Mouse (Mus musculus) right cerebral cortex, postnatal 4 days (tissue): ENCODE measurements around the gene Plpp2.
A peak's percentile ranks its signal among the peaks of the same experiment; 100 is the strongest.

ENCODE experiments used
- DNase-seq: peaks from one replicate; pipeline ENCODE4 v3.0.0-alpha.2; 2022

Plpp2 gene

DNA sequence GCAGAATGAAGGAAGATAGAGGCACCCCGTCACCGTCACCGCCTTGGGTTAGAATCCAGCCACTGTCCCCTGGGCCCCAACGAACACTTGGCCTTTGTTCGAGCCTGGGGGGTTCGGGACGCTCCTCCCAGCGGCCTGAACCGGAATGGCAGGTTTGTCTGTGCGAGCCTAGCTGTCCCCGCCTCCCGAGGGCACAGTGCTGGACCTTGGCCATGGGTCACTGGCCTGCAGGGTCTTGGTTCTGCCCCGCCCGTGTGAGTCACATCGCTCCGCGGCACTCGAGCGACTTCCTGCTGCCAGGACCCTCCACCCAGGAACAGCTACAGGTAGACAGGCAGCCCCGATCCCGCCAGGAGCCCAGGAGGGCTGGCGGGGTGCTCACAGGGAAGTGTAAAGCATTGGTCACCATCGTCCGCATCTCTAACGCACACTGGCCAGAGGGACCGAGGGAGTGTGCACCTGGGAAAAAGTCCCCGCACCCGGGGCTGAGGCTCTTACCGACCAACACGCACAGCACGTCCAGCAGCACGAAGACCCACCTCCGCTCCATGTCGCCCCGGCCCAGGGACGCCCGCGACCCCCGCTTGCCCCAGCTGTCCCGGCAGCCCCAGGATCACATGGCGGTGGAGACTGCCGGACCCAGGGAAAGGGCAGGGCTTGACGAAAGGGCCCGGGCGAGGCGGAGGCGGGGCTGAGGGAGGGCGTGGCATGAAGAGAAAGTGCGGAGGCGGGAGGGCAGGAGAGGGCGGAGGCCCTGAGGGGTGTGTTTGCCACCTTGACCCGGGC lies at the start of gene Plpp2:
Gene Plpp2, minus strand, starts transcription at position 671 of the 786 bp plus-strand sequence.
- peak; percentile 48 for DNase-seq

DNA sequence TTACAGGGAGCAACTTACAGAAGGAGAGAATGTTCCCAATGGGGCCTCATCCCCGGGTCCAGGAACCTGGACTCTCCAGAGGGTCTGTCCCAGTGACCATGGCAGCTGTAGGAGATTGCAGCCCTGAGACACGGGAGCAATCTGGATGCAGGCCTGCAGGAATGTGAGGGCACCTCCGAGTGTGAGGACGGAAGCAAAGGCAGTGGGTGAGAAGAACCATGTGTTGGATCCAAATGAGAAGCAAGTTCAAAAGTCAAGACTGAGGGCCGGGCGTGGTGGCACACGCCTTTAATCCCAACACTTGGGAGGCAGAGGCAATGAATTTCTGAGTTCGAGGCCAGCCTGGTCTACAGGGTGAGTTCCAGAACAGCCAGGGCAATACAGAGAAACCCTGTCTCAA lies 47.9 kb upstream of the Plpp2 start:
- DNase-seq: no peak

DNA sequence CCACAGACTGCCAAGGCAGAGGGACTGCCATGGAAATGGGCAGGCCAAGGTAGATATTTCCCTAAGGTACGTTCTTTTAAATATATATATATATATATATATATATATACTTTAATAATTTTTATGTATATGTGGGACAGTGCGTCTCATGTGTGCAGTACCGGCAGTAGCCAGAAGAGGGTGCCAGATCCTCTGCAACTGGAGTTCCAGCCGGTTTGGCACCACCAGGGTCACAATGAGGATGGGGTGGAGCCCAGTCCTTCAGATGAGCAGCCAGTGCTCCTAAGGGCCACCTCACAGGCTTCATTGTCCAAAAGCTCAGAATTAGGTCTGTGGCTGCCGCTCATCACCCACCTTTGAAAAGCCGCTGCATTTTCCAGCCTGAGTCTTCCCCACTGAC lies 47.2 kb upstream of the Plpp2 start:
- peak; percentile 85 for DNase-seq

DNA sequence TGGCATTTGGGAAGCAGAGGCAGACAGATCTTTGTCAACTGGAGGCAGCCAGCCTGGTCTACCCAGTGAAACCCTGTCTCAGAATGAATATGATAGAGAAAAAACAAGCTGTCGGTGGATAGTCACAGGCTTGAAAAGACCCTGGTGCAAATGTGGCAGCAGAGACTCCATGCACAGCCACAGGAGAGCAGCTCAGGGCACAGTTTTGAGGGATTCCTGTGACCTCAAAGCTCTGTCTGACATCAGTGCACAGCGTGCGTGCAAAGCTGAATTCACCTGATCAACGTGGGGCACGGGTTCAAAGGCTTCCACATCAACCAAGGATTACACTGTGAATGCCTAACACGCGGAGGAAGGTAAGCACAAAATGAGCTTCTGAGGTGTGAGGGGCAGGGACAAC lies 46.8 kb upstream of the Plpp2 start:
- no peak for DNase-seq

DNA sequence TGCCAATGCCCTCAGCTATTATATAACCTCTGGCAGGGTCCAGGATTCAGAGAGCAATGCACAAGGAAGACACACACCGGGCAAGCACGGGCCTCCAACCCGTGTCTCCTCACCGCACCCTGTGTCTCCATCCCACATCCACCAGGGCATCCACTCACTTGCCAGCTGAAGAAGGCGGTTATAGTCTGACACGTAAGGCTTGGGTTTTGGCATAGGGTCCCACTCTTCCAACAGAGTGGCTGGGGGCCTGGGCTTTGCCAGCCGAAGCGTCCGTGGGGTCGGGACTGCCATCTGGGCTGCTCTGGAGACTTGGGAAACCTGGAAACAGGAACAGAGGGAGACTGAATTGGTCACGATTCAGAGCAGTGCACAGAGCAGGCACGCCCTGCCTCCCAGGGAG lies 46.2 kb upstream of the Plpp2 start:
- DNase-seq: no peak

DNA sequence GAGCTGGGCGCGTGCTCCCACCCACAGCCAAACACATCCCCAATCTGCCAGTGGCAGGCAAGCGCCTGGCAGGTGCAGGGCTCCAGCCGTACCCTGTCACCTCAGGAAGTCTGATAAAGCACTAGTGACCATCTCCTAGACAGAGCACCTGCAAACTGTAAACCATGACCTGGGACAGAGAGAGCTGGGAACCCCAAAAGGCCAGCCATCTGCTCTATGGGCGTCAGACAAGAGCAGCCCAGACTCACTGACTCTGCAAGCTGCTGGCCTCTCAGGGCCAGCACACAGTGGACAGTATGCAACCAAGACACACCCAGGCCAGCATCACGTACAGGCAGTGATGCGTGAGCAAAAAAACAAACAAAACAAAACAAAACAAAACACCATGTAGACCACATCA lies 45.3 kb upstream of the Plpp2 start:
- no peak for DNase-seq

DNA sequence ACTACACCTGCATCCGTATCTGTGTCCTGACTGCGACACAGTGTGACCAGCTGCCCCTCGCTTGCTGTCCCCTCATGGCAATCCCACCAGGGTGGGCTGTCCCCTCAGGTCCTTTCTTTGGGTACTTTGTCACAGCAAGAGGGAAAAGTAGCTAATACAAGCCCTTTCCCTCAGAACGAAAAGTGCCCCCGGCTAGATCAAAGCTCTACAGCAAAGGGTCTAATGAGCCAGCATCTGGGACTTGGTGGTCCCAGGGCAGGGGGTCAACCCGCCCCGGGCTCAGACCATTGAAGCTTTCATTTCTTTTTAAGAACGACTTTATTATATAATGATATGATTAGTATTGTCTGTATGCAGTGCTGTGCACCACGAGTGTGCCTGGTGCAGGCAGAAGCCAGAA lies 44.7 kb upstream of the Plpp2 start:
- no peak for DNase-seq

DNA sequence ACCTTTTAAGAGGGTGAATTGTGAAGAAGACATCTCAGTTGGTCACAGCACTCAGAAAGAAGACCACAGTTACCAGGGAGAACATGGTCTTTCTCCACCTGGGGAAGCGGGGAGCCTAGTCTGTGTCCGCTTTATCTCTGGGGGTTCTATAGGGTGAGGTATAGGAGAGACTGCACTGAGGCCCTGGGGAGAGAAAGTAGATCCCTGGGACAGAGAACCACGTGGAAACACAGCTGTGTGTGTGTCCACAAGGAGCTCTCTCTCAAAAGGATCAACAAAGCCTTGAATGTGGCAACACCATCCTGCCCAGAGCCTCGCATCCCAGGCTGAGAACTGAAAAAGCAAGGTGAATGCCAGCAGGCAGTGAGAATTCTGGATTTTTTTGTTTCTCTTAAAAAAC lies 43.8 kb upstream of the Plpp2 start:
- DNase-seq: no peak

DNA sequence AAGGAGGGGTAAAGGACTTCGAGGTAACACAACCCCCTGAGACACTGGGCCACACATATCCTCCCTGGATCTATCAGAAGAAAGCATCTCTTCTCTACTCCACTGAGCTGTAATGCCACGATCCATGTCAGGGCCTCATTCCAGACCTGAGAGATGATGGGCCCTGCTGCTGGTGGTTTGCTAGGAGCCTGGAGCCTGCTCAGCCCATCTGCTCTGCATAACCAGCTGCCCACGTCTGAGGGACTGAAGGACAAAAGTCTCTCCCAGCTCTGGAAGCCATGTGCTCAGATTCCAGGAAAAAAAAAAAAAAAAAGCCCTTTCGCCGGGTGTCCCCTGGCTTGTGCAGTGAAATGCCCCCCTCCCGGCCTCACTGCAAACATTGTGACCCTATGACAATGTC lies 42.2 kb upstream of the Plpp2 start:
- DNase-seq: no peak

DNA sequence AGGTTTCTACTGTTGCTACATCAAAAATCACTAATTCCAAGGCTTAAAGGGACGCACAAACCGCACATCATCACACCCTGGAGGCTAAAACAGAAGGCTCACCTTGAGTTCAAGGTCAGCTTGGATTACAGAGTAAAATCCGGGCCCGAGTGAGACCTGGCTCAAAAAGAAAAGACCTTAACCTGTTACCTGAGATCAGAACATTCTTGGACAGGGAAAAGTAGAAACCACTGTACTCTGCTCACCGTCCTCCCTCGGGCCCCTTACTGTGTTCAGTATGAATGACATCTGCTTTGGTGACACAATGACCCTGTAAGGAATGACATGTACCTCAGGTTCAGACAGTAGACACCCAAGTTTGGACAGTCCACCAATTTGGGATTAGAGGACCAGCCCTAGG lies 41.2 kb upstream of the Plpp2 start:
- no peak for DNase-seq

DNA sequence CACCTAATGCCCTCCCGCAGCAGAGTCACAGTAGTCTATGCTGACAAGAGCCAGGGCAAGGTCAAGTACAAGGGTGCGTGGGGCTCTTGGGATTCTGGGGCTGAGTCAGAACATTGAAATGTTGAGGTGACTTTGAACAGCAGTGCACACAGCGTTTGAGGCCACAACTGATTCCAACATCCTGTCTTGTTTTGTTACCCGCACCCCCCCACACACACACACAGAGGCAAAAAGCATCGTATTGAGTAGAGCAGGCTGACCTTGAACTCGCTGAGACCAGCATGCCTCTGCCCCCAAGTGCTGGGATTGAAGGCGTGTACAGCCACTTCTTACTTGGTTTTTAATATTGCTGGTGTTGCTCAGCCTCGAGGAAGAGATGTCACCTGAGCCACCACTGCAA lies 40.8 kb upstream of the Plpp2 start:
- no peak for DNase-seq

DNA sequence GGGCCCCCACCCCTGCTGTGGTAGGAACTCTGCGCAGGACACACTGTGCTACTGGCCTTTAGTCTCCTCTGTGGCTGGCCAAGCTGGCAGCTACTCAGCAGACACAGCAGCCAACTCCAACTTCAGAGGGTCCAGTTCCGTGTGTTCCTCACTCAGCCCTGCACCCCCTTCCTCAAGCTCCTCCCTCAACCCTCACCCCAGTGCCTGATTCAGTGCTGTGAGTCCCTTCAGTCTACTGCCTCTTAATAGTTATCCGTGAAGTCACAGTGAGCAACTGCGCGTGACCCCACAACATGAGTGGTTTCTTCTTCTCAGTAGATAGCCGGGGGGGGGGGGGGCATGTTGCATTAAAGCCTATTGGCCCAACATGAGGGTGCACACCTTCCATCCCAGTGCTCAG lies 40.0 kb upstream of the Plpp2 start:
- DNase-seq: no peak

DNA sequence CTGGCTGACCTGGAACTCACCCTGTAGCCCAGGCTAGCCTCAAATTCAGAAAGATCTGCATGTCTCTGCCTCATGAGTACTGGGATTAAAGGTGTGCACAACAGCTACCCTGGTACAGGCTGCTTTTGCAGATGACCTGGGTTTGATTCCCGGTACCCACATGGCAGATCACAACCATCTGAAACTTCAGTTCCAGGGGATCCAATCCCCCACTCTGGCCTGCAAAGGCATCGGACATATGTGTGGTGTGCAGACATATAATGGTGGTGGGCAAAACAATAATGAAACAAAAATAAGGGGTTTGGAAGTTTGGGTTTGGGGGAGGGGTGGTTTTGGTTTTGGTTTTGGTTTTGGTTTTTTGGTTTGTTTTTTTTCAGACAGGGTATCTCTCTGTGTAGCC lies 37.7 kb upstream of the Plpp2 start:
- no peak for DNase-seq

DNA sequence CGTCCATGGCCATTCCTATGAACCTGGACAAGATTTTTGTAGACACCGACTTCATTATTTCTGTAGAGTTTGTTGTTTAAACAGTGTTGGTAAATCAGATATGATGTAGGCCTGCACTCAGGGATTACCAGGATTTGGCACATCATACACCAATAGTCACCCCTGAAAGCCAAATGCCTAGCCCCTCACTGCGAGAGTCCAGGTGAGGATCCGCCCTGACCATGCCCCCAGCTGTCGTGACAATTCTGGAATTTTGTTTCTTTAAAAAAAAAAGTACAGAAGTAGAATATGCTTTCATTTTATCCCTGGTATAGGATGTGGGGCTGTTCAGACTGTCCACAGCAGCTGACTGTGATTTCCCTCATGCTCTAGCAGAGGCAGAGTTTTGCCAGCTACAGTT lies 36.3 kb upstream of the Plpp2 start:
- no peak for DNase-seq

DNA sequence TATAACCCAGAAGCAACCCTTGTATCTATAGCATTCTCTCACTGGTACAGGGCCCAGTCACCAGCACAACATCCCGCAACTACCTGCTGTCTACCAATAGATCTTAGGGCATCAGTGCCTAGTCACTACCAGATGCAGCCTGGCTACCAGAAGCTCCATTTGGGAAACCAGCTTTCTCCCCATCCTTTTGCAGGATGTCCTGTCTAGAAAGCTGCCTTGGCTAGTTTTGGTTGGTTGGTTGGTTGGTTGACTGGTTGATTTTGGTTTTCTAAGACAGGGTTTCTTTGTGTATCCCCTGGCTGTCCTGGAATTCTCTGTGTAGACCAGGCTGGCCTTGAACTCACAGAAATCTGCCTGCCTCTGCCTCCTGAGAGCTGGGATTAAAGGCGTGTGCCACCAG lies 26.1 kb upstream of the Plpp2 start:
- no peak for DNase-seq

DNA sequence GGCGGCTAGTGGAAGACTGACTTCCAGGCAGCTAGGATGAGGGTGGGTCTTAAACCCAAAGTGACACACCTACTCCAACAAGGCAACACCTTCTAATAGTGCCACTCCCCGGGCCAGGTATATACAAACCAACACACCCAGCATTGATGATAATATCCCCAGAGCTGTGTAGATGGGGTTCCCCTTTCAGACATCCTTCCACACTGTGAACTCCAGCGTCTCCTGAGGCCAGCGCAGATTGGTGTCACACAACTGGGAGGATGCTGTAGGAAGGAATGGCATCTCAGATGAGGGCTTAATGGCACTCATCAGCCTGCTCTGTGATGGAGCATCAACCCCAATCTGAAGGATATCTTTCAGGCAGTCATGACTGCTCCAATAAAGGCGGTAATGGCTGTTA lies 23.9 kb upstream of the Plpp2 start:
- no peak for DNase-seq

DNA sequence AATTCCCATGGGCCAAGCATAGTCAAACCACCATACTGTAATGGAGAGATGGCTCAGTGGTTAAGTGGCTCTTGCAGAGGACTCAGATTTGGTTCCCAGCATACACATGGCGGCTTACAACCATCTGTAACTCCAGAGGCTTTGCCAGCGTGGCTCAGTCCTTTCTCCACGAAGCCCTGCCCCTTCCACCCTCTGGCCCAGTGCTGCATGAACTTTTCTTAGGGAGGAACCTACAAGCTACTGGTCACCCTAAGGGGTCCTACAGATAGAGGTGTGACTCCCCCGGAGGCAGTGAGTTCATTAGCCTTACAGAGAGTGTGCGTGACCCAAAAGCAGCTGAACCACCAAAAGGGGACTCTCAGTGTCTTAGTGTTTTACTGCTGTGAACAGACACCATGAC lies 23.4 kb upstream of the Plpp2 start:
- no peak for DNase-seq

DNA sequence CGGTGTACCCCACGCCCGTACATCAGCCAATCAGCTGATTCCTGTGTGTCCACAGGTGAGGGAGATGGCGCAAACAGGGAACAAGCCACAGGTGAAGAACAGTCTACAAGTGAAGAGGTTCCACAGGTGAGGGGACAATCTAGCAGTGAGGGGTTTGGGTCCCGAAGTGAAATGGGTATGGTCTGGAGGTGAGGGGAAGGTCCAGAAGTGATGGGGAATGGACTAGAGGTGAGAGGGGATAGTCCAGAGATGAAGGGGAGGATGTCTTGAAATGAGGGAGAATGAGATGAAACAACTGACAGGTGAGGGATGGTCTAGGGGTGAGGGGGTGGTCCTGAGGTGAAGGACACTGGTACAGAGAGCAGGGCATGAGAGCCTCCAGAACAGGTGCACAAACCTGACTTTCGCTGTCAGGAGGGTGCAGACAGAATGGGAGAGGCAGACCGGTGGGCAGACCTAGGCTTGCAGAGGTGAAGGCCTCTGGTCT lies 21.7 kb upstream of the Plpp2 start:
- no peak for DNase-seq

DNA sequence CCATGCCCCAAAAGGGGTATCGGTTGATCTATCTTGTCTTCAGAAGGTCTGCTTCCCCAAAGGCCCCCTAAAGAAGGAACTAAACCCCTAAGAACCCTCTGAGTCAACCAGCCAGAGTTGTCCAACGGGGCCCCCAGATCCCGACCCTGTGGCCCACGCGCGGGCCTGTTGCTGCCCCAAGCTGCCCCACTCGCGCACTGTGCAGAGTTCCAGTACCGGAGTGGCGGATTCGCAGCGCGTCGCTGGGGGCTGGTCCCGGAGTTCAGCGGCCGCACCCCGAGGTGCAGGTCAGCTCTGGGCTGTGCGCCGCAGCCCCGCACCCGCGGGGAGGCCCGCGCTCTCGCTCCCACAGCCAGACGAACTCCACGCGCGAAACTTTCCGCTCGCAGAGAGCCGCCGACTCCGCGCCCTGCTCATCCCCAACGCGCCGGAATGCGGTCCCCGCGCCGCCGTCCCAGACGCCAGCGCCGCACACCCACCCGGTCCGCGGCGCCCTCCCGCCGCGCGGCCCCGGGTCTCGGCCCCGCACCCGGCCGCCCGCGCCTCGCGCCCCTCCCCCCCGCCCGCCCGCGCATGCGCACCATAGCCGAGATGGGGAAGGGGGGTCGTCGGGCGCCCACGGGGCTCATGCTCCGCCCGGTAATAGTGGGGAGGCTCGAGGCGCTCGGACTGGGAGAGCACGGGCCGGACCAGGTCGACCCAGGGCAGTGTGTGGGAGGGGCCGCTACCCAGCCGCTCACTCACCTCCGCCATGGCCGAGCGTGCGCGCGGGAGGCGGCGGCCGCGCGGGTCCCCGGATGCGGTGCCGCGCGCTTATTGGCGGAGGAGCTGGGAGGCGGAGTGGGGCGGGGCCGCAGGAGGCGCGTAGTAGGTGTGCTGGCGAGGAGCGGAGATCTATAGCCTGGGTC lies 21.0 kb upstream of the Plpp2 start, which contains the start of gene Mier2:
Gene Mier2, minus strand, starts transcription at position 870 of the 908 bp plus-strand sequence.
- DNase-seq: peak; percentile 84

DNA sequence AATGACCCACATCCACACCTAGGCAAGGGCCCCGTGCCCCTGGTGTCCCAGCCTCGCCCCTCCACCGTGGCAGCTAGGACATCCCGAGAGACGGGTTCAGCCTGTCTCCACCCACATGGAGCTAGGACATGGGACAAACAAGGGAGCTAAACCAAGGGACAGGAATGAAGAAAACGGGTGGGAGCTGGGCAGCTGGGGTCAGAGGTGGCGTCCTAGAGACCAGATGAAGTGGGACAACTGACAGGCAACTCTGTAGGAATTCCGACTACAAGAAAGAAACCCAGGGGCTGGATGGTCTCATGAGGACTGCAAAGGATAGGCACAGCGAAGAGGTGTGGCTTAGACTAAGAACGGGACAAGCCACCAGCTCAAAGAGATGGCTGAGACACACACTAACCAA lies 20.1 kb upstream of the Plpp2 start:
- no peak for DNase-seq

DNA sequence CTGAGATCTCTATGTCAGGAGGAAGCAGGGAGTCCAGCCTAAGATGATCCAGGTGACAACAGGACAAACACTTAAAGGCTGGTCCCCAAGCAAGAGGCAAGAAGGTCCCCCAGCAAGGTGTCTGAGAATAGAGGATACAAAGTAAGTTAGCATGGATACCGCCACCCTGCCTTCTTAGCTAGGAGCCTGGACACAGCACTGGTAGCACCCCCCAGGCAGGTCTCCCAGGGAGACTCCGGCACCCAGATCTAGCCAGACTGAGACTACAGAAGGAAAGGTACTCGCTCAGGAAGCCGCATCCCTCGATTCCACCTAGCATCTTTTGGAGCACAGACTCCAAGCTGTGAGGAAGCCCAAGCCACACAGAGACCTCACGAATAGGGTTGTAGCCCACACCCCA lies 19.6 kb upstream of the Plpp2 start:
- no peak for DNase-seq

DNA sequence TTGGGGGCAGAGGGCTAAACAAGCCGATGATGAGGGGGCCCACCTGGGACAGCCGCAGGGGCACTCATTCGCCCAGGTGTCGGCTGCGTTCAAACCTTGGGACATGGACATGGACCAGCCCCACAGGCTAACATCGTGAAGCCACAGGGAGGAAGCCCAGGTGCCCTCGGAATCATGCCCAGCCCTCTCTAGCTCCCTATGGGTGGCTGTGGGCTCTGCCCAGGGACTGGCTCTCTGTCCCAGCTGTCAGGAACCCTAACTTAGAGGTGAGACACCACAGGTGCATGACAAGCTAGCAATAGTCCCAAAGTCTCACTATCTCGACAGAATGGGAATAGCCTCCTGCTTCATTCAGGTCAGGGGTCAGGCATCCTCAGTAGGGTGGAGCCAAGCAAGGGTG lies 18.9 kb upstream of the Plpp2 start:
- DNase-seq: no peak

DNA sequence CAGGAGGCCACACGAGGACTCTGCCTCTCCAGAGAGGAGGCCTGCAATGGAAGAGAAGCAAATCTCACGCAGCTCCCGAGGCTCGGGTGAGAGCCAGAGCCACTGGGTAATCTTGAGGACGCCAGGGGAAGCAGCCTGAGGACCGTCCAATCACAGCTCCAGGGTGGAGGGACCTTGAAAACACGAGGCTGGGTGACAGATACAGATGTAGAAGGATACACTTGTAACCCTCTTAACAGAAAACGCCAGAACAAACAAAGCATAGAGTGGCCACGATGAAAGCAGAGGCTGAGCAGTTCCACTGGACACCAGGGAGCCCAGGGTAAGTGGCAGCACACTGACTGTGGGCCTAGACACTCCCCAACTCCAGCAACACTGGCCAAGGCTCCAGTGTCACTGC lies 16.8 kb upstream of the Plpp2 start:
- no peak for DNase-seq
